Mouse (Mus musculus) telencephalon, adult 2 months (tissue): ENCODE results near the gene Kpna3.
"Not testable (repeated sequence)": the region's sequence is repeated elsewhere in the genome, so short reads cannot be mapped to it uniquely, and the experiment has no call there.

ENCODE experiments used
- DNase-seq: peaks from one replicate; pipeline ENCODE4 v3.0.0-alpha.2; 2011; ENCODE audit warnings: low read depth, low spot score

The Kpna3 gene

DNA sequence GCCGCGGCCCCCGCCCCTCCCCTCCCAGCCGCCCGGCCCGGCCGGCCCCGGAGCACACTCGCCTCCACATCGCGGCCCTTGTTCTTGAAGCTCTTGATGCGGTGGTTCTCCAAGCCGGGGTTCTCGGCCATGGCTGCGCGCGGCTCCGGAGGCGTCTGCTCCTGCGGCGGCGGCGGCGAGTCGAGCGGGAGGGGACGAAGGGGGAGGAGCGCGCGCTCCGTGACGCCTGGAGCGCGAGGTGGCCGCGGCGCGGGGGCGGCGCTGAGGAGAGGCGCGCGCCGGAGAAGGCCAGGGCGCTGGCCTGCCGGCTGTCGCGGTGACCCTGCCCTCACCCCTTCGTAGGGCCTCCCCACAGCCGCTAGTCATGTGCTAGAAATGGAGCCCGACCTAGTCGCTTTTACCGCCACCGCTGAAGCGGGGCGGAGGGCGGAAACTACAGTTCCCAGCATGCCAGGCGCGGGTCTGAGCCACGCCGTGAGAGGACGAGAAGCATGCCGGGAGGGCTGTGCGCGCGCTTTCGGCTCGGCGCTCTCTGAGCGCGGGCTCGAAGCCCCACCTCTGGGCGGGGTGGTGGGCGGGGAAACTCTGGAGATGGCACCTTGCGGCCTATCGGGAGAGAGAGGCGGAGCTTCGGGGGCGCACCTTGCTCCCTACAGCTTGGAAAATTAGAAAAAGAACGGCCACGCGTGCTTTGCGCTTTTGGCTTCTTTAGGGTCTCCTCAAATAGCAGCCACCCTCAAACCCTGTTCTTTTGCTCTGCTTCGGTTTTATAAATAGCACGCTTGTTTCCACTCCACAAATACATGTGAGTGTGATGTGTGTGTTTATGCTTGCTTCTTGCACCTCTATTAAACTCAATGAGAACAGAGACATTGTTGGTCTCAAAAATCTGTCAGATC is at the start of gene Kpna3:
Gene Kpna3 (minus strand): TSS at position 214 of the 899 bp plus-strand sequence.
- DNase-seq = peak; percentile 96

DNA sequence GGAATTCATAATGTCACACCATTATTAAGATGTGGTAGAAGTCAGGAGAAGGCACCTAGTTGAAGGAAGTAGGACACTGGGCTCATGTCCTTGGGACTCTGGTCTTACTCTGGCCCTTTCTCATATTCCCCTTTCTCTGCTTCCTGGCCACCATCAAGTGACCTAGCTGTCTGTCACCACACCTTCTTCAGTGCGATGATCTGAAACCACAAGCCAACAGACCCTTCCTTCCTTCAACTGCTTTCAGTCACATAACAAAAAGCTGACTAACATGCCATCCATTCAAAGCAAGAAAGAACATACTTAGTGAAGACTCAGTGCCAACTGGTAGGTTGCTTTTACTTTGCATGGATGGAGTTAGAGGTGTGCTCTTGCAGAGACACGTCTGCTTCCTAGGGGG is 20.7 kb upstream of the Kpna3 start:
- DNase-seq = no peak

DNA sequence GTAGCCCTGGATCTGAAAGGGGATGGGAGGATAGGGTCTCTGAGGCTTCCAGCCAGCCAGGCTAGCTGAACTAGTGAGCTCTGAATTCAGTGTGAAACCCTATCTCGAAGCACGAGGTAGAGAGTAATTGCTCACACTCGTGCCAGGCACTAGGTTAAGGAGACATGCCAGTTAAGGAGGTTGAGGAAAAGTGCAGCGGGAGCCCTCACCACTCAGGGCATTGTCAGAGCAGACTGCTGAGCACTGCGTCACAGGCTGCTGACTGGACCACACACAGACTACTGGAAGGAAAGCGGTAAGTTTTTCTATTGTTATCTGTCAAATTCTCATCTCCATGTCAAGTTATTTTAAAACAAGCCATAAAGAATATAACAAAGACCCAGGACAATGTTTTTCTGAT is 17.8 kb upstream of the Kpna3 start:
- DNase-seq = no peak

DNA sequence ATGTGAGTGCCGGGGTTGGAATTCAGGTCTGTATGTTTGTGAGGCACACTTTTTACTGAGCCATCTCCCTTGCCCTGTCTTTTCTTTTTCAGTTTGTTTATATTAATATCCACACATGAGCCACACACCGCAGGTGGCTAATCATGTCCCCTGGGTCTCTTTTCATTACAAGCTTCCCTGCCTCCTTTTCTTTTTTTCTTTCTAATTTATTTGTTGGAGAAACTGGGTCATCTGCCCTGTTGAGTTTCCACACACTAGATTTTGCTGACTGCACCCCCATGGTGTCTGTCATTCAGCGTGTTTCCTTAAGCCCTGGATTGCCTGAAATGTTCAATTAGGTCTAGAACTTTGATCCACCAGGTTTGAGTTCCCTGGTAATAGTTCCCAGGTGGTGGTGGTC is 15.9 kb upstream of the Kpna3 start:
- no peak for DNase-seq

DNA sequence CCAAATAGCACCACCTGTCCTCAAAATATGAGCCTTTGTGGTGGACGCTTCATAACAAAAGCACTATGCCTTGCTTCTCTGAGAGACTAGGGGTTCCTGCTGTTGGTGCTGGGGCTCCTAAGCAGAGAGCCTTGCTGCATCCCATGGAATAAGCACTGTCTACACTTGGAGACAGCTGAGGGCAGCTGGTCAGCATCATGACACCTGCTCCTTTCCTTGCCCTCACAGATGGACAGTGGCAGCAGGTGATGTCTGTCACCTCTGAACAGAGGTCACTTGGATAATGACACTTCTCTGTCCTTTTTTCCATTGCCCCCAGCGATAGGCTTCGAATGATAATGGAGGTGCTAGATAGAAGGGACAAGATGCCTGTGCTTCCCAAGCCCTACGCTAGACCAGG is 13.4 kb upstream of the Kpna3 start:
- DNase-seq = no peak

DNA sequence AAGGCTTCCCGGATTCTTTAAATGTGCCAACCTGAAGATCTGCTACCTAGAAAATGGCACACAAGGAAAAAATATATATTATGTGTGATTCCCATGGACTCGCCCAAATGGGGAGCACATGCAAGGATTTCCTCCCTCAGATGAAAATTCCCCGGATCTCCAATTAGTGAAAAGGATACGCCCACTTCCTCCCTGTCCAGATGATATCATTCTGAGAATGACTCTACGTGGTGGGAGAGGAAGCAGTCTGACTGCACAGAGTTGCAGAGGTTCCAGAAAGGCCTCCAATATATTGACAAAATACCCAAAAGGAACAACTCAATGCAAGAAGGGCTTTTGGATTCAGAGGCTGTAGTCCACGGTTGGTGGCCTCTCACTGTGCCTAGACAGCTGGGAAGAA is 12.8 kb upstream of the Kpna3 start:
- no peak for DNase-seq

DNA sequence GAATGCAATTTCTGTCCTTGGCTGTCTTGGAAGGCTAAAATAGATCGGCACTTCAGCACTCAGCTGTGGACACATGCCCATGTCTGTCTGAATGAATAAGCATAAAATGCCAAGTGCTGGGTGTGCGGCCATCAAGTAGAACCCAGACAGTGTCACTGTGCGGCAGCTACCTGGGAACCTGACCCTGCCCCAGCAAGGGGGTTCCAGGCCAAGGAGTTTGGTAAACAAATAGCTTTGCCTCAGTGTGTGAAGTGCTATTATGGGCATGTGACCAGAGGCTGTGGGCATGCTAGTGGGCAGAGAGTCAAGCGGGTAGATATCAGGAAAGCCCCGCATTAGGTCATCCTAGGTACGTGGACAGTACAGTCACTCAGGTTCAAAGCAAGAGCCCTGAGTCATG is 8.1 kb upstream of the Kpna3 start:
- no peak for DNase-seq

DNA sequence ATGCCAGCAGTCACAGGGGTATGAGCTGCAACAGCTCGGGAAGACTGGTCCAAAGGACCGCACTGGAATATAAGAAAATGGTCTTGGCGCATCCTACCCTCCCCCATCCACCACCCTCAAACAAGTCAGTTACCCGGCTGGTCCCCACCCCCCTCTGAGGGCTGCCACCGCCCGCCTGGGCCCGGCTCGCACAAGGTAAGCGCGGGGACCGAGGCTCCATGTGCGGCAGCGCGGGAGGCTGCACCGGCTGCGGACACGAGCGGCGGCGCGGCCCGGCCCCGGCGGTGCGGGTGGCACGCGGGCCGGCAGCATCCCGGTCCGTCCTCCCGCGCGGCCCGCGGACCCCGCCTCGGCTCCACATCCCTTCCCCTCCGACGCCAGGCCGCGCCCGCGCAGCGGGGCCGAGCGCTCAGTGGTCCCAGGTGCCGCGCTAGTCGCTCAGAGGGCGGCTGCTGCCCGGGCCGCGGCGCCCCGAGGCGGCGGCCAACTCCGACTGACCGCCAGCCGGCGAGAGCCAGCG is 473 bp downstream of the Kpna3 start:
- no peak for DNase-seq

DNA sequence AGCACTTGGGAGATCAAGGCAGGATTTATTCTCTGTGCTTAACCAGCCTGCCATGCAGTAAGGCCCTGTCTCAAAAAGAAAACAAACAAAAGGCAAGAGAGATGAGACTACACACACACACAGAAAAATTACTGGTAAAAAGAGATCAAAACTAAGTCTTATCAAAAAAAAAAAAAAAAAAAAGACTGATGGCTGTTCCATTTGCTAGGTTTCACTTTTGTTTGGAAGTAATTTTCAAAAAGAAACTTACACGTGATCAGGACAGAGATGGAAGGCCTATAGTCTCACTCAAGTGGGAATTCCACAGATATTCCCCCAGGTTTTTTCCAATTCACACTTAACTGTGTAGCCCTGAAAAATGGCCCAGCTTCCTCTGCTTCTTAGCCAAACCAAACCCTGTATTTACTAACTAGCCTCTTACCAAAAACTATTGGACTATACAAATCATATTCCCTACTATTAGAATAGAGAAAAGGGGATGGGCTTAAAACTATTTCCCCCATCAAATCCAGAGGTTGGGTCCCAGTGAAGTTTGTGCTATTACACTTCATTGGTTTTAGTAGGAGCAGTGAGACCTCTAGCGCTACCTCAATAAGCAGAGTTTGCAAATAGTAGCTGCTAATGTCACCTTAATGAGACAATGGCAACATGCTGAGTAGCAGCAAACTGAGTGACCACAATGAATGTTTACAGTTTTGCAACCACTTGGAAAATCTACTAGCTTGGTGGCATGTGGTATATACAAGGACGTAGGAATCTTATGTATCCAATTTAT is 1.3 kb downstream of the Kpna3 start:
- DNase-seq = no peak

DNA sequence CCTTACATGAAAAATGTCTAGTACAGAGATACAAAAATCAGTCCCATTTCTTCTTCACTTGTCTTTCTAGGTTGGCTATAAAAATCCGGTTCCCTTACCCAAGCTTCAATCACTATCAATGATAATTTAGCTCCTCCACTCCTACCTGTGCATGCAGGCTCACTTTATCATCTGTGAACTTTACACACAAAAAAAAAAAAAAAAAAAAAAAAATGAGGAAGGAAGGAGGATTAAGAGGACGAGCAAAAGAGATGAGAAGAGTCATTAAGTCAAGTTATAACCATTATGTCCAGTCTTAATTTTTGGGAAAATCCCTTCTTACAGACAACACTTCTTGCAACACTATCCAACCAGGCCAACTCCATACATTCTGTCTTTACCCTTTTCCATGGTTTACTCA is 2.8 kb downstream of the Kpna3 start:
- DNase-seq = no peak

DNA sequence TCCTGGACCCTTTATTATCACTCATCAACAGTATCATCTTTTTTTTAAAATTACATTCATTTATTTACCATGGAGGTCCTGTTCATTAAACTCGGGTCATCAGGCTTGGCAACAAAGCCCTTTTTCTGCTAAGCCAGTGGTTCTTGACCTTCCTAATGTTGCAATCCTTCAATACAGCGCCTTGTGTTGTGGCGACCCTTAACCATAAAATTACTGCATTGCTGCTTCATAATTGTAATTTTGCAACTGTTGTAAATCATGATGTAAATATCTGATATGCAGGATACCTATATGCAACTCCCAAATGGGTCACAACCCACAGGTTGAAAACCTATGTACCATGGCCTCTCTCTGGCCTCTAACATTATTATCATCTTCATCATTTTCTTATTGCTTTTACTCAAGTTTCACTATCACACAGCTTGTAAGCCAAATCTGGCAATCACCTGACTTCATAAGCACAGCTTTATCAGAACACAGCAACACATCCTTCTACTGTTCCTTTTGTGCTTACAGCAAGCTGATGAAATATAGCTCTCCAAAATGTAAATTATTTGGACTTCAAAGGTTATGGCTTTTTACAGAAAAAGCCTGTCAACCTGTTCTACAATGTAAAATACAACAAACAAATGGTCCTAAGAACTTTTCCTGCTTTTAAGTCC is 11.4 kb downstream of the Kpna3 start:
- DNase-seq = no peak

DNA sequence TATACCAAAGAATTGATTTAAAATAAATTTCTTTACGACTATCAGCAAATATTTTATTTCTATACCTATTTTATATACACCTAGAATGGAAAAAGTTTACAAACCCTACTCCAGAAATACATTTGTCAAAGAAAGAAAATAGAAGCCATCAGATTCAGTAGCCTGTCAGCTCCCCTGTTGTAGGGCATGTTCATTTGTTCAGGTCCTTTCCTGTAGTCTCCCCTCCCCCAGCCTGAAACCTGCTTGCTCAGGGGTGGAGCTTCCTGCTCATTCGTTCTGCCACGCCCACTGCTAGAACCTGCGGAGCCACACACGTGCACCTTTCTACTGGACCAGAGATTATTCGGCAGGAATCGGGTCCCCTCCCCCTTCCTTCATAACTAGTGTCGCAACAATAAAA is 12.6 kb downstream of the Kpna3 start:
- not testable (repeated sequence) for DNase-seq

DNA sequence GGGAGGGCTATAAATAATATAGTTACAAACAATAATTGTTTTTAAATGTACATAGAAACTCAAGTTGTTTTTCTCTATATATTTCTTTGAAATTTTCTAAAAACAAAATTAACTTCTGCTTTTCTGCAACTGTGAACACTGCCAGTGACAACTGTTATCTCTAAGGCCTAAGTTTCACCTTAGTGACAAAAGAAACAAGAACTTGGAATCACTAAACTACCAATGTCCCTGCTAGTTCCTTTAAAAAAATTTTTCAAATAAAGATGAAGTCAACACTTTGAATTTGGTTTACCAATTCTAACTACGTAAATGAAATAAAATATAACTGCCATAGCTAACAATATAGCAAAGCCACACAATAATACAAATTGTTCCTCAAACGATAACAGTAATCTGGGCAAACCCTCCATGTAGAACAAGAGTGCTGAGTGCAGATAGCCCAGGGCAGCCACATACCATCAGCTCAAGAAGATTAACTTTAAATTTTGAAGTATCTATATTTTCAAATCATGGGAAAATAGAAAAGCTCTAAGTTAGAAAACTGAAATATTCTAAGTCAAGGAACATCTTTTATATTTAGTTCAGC is 14.5 kb downstream of the Kpna3 start:
- no peak for DNase-seq

DNA sequence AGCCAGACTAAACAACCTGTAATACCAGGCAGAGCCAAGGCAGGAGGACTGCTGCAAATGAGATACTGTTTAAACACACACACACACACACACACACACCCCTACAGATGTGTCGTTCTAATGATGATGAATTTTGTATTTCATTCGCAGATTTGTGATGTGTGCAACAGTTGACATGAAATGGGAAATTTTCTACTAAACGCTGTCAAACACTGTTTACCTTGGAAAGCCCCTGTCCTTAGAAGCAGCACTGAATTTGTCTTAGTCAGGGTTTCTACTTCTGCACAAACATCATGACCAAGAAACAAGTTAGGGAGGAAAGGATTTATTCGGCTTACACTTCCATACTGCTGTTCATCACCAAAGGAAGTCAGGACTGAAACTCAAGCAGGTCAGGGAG is 24.0 kb downstream of the Kpna3 start:
- no peak for DNase-seq

DNA sequence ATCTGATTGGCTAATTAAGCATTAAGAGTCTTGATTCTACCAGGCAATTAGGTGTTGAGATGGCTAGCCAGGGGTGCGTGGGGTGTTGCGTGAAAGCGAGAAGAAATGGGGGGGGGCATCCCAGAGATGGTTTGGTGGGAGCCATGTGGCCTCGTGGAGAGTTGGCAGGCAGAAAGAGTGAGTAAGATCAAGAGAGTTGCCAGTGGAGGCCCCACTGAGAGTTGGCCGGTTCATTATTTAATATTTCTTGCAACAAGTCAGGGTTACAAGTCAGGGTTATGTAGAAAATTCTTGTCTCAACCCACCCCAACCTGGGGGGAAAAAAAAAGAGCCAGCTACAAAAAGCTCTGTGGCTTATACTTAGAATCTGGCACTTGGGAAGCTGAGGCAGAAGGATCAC is 24.4 kb downstream of the Kpna3 start:
- DNase-seq = no peak

DNA sequence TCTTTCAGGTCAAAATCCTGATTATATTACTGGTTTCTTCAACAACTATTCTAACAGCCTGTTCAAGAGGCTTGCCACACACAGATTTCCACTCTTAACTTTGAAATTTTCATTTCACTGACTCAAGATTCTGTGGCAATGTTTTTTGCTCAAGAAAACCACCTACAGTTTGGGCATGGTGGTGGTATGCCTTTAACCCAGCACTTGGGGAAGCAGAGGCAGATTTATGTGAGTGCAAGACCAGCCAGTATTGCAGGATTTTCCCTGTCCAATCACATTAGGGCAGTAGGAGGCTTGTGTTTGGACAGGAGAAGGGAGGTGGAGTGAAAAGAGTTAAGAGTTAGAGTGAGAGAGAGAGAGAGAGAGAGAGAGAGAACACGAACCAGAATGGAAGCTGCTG is 24.9 kb downstream of the Kpna3 start:
- no peak for DNase-seq

DNA sequence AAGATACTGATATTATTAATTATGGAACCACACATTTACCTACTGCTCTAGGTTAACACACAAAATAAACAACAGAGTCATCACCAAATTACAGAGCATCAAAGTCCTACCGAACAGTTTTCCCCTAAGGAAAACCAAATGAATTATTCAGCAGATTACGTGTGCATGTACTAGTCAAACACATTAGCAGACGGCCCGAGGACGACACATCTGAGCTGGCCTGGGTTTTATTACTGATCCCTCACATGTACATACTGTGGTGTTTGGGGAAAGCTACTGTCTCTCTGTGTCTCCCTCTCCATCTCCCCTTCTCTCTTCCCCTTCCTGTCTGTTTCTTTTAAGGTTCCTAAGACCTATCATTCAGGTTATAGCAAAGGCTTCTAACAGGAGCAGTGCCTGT is 25.5 kb downstream of the Kpna3 start:
- no peak for DNase-seq

DNA sequence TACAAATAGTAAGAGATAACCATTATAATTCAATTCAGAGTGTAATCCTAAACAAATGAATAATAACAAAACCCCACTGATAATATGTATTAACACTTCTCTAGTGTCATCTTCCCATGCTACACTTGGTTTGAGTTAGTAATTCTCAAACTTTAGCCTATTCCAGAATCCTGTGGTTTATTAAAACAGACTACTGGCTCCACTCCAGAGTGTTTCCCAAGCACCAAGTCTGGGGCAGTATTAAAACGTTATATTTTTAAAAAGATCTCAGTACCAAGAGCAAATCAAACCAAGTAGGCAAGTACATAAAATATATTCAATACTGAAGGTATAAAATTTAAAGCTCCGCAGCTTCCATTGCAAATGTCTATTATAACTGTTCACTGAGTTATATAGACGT is 26.0 kb downstream of the Kpna3 start:
- DNase-seq = no peak

DNA sequence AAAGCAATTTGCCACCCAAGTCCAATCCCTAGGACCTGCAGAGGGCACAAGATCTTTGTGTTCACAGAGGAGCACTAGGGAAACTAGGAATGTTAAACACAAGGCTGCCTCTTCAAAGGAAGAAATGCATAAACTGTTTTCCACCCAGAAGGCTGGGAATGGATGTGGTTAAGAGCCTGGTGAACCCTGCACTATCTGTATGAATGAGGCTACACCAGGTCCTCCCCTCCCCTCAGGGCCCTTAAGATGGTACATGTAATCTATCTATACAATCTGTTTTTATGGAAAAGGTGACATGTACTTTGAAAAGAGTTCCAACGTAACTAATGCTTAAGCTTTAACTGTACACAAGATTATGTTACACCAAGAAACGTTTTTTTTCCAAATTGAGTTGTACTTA is 29.7 kb downstream of the Kpna3 start:
- DNase-seq = no peak

DNA sequence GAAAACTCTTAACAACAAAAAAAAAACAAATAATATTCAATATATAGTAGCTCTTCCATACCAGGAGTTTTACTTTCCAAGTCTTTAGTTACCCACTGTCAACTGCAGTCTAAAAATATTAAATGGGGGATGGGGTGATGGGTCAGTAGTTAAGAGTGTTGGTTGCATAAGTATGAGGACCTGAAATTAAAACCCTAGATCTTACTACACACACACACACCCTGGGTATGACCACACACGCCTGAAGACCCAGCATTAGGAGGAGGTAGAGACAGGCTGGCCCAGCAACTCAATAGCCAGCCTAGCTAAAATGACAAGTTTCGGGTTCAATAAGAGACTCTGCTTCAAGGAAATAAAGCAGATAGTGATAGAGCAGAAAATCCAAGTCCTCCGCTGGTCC is 32.6 kb downstream of the Kpna3 start:
- no peak for DNase-seq

DNA sequence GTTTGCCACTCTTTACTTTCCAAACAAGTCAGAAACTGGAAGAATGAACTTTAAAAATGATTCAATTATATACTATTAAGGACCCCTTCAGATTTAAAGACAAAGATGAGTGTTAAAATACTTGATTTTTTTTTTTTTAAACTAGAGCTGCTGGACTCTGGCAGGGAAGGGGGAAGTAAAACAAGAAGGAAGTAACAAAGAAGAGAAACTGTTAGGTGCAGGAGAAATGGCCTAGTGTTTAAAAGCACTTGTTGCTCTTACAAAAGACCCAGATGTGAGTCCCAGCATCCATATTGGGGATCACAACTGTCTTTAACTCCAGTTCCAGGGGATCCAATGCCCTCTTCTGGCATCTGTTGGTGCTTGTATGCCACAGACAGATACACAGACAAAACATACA is 33.9 kb downstream of the Kpna3 start:
- no peak for DNase-seq

DNA sequence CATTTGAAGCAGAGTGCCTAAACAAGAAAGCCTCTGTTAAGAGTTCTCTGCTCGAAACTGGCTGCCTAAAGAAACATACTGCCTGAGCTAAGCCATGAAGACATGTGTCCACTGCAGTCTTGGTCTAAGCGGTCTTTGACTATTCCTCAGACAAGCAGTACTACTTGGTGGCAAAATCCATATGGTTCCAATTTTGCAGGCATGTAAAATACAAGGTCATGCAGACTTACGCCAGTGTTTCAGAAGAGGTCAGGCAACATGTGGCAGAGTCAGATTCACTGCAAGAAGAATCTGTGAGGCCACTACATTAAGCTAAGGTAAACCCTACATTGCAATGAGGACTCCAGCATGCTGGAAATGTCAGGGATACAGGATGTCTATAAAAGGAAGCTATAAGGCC is 34.7 kb downstream of the Kpna3 start:
- DNase-seq = no peak
